Mouse (Mus musculus) liver, embryonic 15.5 days (tissue): ENCODE results near the gene Dll4. TPM values are rescaled to one million over a fixed set of nuclear protein-coding genes. Genes with fewer than 3 reads are reported as not detected.

Source experiments
- ATAC-seq: fragments of 200-750 bp; cut with Nextera tagmentation; 2 replicates; pipeline ENCODE4 v1.8.0; 2017; ENCODE audit warnings: moderate number of reproducible peaks, mild to moderate bottlenecking, moderate library complexity; ENCODE audit not compliant: insufficient read depth
- H3K27ac ChIP-seq: fragments of 300-500 bp; sonication (generic); replicated peaks from 2 replicates; pipeline ENCODE4 v1.5.1; 2015; ENCODE audit warnings: mild to moderate bottlenecking, inconsistent platforms
- H3K27me3 ChIP-seq: fragments of 300-500 bp; sonication (generic); 2 replicates; pipeline ENCODE4 v1.6.1; 2015; ENCODE audit warnings: mild to moderate bottlenecking, inconsistent platforms
- H3K36me3 ChIP-seq: fragments of 300-500 bp; sonication (generic); replicated peaks from 2 replicates; pipeline ENCODE4 v1.6.1; 2015; ENCODE audit warnings: moderate library complexity, mild to moderate bottlenecking, inconsistent platforms
- H3K4me1 ChIP-seq: fragments of 300-500 bp; sonication (generic); replicated peaks from 2 replicates; pipeline ENCODE4 v1.6.1; 2015; ENCODE audit warnings: inconsistent platforms
- H3K4me2 ChIP-seq: fragments of 300-500 bp; sonication (generic); 2 replicates; pipeline ENCODE4 v1.6.1; 2015; ENCODE audit warnings: moderate library complexity, mild to moderate bottlenecking, inconsistent platforms
- H3K4me3 ChIP-seq: fragments of 300-500 bp; sonication (generic); replicated peaks from 2 replicates; pipeline ENCODE4 v1.5.1; 2015; ENCODE audit warnings: mild to moderate bottlenecking, inconsistent platforms
- H3K9ac ChIP-seq: fragments of 300-500 bp; sonication (generic); 2 replicates; pipeline ENCODE4 v1.6.1; 2015; ENCODE audit warnings: moderate library complexity, mild to moderate bottlenecking, inconsistent platforms
- H3K9me3 ChIP-seq: fragments of 300-500 bp; sonication (generic); replicated peaks from 2 replicates; pipeline ENCODE4 v1.6.1; 2016; ENCODE audit warnings: inconsistent platforms
- WGBS: fragments of 180-500 bp; shearing (Covaris S2); methylation state at CpG from one replicate; pipeline ENCODE4 v1.1.7; 2015; ENCODE audit warnings: mixed read lengths; ENCODE audit not compliant: insufficient replicate concordance; 5-methylcytosine and 5-hydroxymethylcytosine counted together
- polyA plus RNA-seq: library from polyadenylated mRNA; unstranded; fragments of >200 nt; fragmentation: Nextera tagmentation; extraction: Ambion mirVana; gene quantifications from 2 replicates; pipeline ENCODE4 v1.2.1, GENCODE M21; 2015

The Dll4 gene
- polyA plus RNA-seq, 1 experiment from 2014 or later = 1.9 TPM

DNA sequence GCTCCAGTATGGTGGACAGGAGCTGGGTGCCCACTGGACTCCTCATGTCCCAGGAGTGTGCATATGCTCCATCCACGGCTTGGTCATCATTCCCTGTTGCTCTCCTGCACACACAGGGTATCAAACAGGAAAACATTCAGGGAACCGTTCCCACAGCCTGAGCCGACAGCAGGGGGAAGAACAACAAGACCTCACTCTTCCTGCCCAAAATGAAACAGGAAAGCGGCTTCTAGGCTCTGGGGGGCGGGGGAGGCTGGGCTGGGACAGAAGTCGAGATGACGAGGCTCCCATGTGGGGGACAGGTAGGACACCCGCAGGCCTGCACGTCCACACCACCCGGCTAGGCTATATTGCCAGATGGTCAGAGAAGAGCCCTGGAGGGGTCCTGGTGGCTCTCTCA lies 10.9 kb downstream of the Dll4 start:
- WGBS = 17% methylated on average over 10 of the region's 10 CpGs
- ATAC-seq = 0 out of 2 replicates have a peak, but pooled peaks have one; percentile 14
- H3K27ac ChIP-seq = no peak overlapping the region

GRCm38 (mm10) chr2:119337425-119338265 lies 12.1 kb downstream of the Dll4 start:
- no peak overlapping the region for H3K27ac ChIP-seq
- ATAC-seq = peak; percentile 79
- H3K36me3 ChIP-seq = no peaks in the 10 kb centered on the region
- H3K9ac ChIP-seq = peak overlapping the region; percentile 42
- H3K4me1 ChIP-seq = peaks cover 16% of the 10 kb centered on the region
- no peaks in the 10 kb centered on the region for H3K9me3 ChIP-seq
- 5% methylated on average over 60 of the region's 60 CpGs for WGBS
- H3K4me2 ChIP-seq = peak overlapping the region; percentile 80
- H3K4me3 ChIP-seq = peak overlapping the region; percentile 61
- H3K27me3 ChIP-seq = peaks cover 57% of the 10 kb centered on the region

More for the DNA sequence above, 10.9 kb downstream of the Dll4 start:
- Histone ChIP-seq H3K36me3 (no peaks in the 10 kb centered on the region), H3K4me3 (no peak overlapping the region), H3K4me2 (no peak overlapping the region), H3K9me3 (no peaks in the 10 kb centered on the region), H3K27me3 (peaks cover 63% of the 10 kb centered on the region), H3K9ac (no peak overlapping the region), H3K4me1 (peaks cover 16% of the 10 kb centered on the region)

DNA sequence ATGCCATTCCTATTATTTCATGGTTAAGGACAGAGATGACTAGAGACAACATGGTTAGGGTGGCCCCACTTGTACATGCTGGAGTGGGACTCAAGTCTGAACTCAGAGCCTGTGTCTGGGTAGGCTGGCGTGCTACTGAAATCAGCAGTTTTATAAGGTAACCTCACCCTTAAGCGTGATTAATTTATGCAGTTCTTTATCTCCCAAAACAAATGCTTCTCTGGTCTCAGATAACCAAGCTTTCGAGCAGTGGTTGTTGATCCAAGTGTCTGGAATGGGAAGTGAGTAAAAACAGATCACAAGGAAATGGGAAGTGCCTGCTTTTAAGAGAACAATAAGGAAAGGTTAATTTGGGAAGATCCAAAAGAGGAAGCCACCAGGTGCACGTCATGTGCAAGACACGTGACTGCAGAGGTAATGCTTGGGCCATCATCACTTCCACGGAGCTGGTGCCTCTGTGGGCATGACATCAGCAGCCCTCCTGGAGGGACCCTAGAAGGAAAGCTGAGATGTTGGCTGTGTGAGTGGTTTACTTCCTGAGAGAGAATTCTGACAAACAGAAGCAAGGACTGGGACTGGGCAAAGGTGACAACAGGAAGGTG lies 19.1 kb downstream of the Dll4 start:
- H3K27me3 ChIP-seq = peaks cover 24% of the 10 kb centered on the region
- no peaks in the 10 kb centered on the region for H3K36me3 ChIP-seq
- WGBS = 15% methylated on average over 6 of the region's 6 CpGs
- no peaks in the 10 kb centered on the region; the same call in 1 of the 2 replicates for H3K4me1 ChIP-seq
- no peak overlapping the region for H3K9ac ChIP-seq
- no peak overlapping the region for H3K4me2 ChIP-seq
- H3K27ac ChIP-seq = no peak overlapping the region
- H3K9me3 ChIP-seq = no peaks in the 10 kb centered on the region
- no peak overlapping the region for H3K4me3 ChIP-seq
- ATAC-seq = no peak

DNA sequence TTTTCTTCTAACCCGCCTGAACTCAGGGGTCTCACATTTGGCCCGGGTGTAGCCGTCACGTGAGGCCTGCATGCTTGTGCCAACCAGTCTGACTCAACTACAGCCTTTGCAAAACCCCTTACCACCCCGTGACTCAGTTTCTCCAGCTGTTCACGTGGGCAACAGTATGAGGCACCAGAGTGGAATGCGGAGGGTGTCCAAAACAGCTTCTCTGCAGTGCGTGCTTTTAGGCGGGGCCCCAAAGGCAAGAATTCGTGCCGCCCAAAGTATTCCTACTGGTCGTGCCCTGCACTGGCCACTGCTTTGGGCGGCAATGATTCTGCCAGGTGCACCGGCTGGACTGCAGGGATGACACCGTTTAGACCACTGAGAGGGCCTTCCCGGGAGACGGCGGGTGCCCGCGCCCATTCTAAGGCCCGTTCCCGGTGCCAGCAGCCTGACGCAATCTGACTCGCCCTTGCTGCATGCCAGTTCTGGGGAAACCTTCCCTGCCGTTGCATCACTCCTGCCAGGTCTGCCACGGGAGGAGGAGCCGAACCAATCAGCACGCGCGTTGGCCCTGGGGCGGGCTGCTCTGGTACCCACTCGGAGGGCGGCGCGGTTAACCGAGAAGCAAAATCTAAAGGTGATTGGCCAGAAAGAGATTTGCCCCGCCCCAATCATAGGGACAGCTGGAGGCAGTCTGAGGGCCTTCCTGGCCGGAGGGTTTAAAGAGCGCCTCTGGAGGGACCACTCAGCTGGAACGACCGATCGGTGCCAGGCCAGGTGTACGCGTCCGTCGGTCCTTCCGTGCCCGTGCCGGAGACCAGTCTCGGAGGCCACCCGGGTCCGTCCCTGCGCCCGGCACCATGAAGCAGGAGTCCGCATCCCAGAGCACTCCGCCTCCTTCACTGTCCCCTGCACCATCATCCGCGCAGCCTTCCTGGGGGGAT lies 25.2 kb downstream of the Dll4 start, which contains the start of gene Chac1:
TSS of gene Chac1 (plus strand) at position 675 of the 932 bp plus-strand sequence.
- Histone ChIP-seq H3K9me3 (no peaks in the 10 kb centered on the region), H3K4me1 (peaks cover 19% of the 10 kb centered on the region), H3K4me2 (peak within 1 kb of the TSS; percentile 89), H3K27ac (peak within 1 kb of the TSS; percentile 52; the same call in 1 of the 2 replicates), H3K27me3 (peaks cover 44% of the 10 kb centered on the region), H3K9ac (peak within 1 kb of the TSS; percentile 65), H3K4me3 (peak within 1 kb of the TSS; percentile 70), H3K36me3 (peaks cover 11% of the 10 kb centered on the region; the same call in 1 of the 2 replicates)
- 7% methylated on average over 58 of the region's 58 CpGs for WGBS
- peak; percentile 94 for ATAC-seq

- H3K36me3 ChIP-seq = peaks cover 11% of the 10 kb centered on the region; the same call in 1 of the 2 replicates
- H3K4me2 ChIP-seq = no peak overlapping the region
- H3K27ac ChIP-seq = no peak overlapping the region
- H3K9ac ChIP-seq = no peak overlapping the region
- H3K27me3 ChIP-seq = peaks cover 35% of the 10 kb centered on the region
- ATAC-seq = no peak
- no peak overlapping the region for H3K4me3 ChIP-seq
- H3K4me1 ChIP-seq = peaks cover 27% of the 10 kb centered on the region
- no peaks in the 10 kb centered on the region for H3K9me3 ChIP-seq
- WGBS = 72% methylated on average over 8 of the region's 8 CpGs
These were observed 28.1 kb downstream of the Dll4 start for GRCm38 (mm10) chr2:119353707-119354106.

- peaks cover 11% of the 10 kb centered on the region; the same call in 1 of the 2 replicates for H3K36me3 ChIP-seq
These were observed 29.5 kb downstream of the Dll4 start for GRCm38 (mm10) chr2:119355089-119355488.

DNA sequence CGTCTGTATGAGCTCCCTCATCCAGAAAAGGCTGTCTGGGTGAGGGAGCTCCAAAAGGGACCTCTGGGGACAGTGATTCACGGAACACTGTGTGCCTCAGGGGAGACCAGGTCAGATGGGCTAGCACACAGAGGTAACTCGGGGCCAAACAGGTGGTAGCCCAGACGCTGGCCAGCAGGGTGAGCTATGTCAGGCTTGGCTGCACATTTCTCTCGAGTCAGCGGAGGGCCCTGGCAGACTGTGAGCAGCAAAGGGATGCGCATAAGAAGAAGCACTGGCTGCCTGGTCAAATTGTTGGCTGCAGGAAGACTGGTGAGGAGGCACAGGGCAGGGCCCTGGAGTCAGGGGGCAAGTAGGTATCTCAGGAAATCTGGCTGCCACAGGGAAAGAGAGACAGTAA lies 30.1 kb downstream of the Dll4 start:
- Histone ChIP-seq H3K27ac (no peak overlapping the region), H3K9ac (no peak overlapping the region), H3K4me3 (no peak overlapping the region), H3K9me3 (no peaks in the 10 kb centered on the region), H3K4me1 (peaks cover 18% of the 10 kb centered on the region), H3K27me3 (peaks cover 24% of the 10 kb centered on the region), H3K36me3 (peaks cover 11% of the 10 kb centered on the region; the same call in 1 of the 2 replicates), H3K4me2 (no peak overlapping the region)
- 44% methylated on average over 7 of the region's 7 CpGs for WGBS
- no peak for ATAC-seq

More at GRCm38 (mm10) chr2:119355089-119355488, 29.5 kb downstream of the Dll4 start:
- WGBS = 75% methylated on average over 3 of the region's 3 CpGs
- no peak overlapping the region for H3K9ac ChIP-seq
- peaks cover 29% of the 10 kb centered on the region for H3K27me3 ChIP-seq
- H3K4me3 ChIP-seq = no peak overlapping the region
- peaks cover 24% of the 10 kb centered on the region for H3K4me1 ChIP-seq
- H3K4me2 ChIP-seq = no peak overlapping the region
- no peaks in the 10 kb centered on the region for H3K9me3 ChIP-seq
- no peak for ATAC-seq
- no peak overlapping the region for H3K27ac ChIP-seq

DNA sequence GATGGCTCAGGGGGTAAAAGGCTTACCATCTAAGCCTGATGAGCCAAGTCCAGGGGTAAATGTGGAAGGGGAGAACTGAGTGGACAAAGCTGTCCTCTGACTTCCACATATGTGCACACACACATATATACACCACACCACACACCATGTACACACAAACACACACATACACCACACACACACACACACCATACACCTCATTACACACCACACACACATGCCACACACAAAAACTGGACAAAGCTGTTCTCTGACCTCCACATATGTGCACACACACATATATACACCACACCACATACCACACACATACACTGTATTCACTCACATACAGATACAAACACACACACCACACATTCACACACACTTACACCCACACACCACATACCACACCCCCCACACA lies 30.7 kb downstream of the Dll4 start:
- H3K27ac ChIP-seq = no peak overlapping the region
- H3K4me1 ChIP-seq = peaks cover 13% of the 10 kb centered on the region; the same call in 1 of the 2 replicates
- H3K36me3 ChIP-seq = peaks cover 11% of the 10 kb centered on the region; the same call in 1 of the 2 replicates
- no peak overlapping the region for H3K4me3 ChIP-seq
- no peak overlapping the region for H3K4me2 ChIP-seq
- peaks cover 17% of the 10 kb centered on the region for H3K27me3 ChIP-seq
- ATAC-seq = no peak
- H3K9ac ChIP-seq = no peak overlapping the region
- H3K9me3 ChIP-seq = no peaks in the 10 kb centered on the region

- no peaks in the 10 kb centered on the region for H3K9me3 ChIP-seq
- peaks cover 12% of the 10 kb centered on the region for H3K27me3 ChIP-seq
- WGBS = 46% methylated on average over 5 of the region's 5 CpGs
- H3K36me3 ChIP-seq = peaks cover 11% of the 10 kb centered on the region; the same call in 1 of the 2 replicates
- no peak for ATAC-seq
- no peak overlapping the region for H3K27ac ChIP-seq
- 0 out of 2 replicates have a peak, but pooled peaks cover 8% of the 10 kb centered on the region for H3K4me1 ChIP-seq
- no peak overlapping the region for H3K9ac ChIP-seq
- no peak overlapping the region for H3K4me3 ChIP-seq
- H3K4me2 ChIP-seq = no peak overlapping the region
These were observed 31.2 kb downstream of the Dll4 start for GRCm38 (mm10) chr2:119356805-119357204.

DNA sequence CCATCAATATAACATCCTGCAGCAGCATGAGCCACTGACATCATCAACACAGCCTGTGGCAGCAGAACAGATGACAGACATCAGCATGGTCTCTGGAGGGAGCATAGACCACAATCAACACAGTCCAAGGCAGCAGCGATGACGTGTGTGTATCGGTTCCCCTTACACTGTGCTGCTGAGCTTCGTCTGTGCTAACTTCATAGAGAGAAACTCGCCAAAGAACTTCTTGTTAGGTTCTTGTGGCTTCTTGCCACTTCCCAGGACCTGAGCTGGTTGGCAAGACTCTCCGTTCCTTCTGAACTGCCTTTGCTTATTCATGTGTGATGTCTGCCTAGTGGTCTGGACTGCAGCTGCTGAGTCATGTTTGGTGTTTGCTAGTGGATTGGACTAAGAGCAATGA lies 32.7 kb downstream of the Dll4 start:
- 0 out of 2 replicates have a peak, but pooled peaks cover 8% of the 10 kb centered on the region for H3K4me1 ChIP-seq
- H3K36me3 ChIP-seq = peaks cover 5% of the 10 kb centered on the region; the same call in 1 of the 2 replicates
- H3K9ac ChIP-seq = no peak overlapping the region
- ATAC-seq = no peak
- peaks cover 4% of the 10 kb centered on the region; the same call in 1 of the 2 replicates for H3K27me3 ChIP-seq
- no peak overlapping the region for H3K27ac ChIP-seq
- H3K4me3 ChIP-seq = no peak overlapping the region
- H3K4me2 ChIP-seq = no peak overlapping the region
- no peaks in the 10 kb centered on the region for H3K9me3 ChIP-seq
- 54% methylated on average over 6 of the region's 6 CpGs for WGBS
